Comparison of ENCODE assay signal across 26 mouse cellular contexts in genomic region chr5:132270074-132270473, GRCm38 (mm10).
"Had no signal": no experiment of that assay in that cellular context is flagged by ENCODE, and none has a peak within 500 bp of the region (broad histone marks: within the 10 kb centered on the region; RNA-seq: fewer than 3 reads in every experiment).

No protein-coding gene starts in this region.

- H3K27ac ChIP-seq: gastrocnemius, adult 2 months; heart, adult 2 months; heart, embryonic 10.5 days; hindbrain, embryonic 10.5 days; hindbrain, embryonic 12.5 days; hindbrain, embryonic 15.5 days; hindbrain, postnatal 0 days; kidney, embryonic 15.5 days; kidney, postnatal 0 days; layer of hippocampus, adult 2 months; left cerebral cortex, adult 2 months; limb, embryonic 10.5 days; limb, embryonic 12.5 days; liver, embryonic 13.5 days had no signal

- H3K9me3 ChIP-seq: heart, embryonic 10.5 days; heart, embryonic 12.5 days; hindbrain, embryonic 10.5 days; hindbrain, embryonic 12.5 days; hindbrain, embryonic 15.5 days; kidney, embryonic 15.5 days; limb, embryonic 10.5 days; limb, embryonic 12.5 days; liver, embryonic 13.5 days had no signal

- H3K4me2 ChIP-seq: heart, embryonic 12.5 days; hindbrain, embryonic 12.5 days; hindbrain, embryonic 15.5 days; kidney, embryonic 15.5 days; limb, embryonic 12.5 days; liver, embryonic 13.5 days had no signal

- DNase-seq: gastrocnemius, adult 2 months; gastrocnemius, postnatal 10 days; gastrocnemius, postnatal 25 days; heart, adult 2 months; heart, postnatal 10 days; heart, postnatal 4 days; kidney, adult 11 months; kidney, adult 2 months; kidney, adult 9 months; kidney, postnatal 14 days; kidney, postnatal 36 days; liver; liver, embryonic 13.5 days had no signal

- H3K9ac ChIP-seq: heart, embryonic 12.5 days; hindbrain, embryonic 12.5 days; hindbrain, embryonic 15.5 days; kidney, embryonic 15.5 days; limb, embryonic 12.5 days; liver, embryonic 13.5 days had no signal

- H3K27me3 ChIP-seq: heart, embryonic 12.5 days; hindbrain, embryonic 12.5 days; hindbrain, embryonic 15.5 days; kidney, embryonic 15.5 days; limb, embryonic 12.5 days; liver, embryonic 13.5 days had no signal

- ATAC-seq: hindbrain, postnatal 0 days; intestine, embryonic 16.5 days had no signal

- H3K4me3 ChIP-seq: gastrocnemius, adult 2 months; heart, adult 2 months; heart, embryonic 10.5 days; heart, embryonic 12.5 days; hindbrain, embryonic 10.5 days; hindbrain, embryonic 12.5 days; hindbrain, embryonic 15.5 days; kidney, embryonic 15.5 days; layer of hippocampus, adult 2 months; left cerebral cortex, adult 2 months; limb, embryonic 10.5 days; limb, embryonic 12.5 days; liver, embryonic 13.5 days had no signal

- H3K36me3 ChIP-seq: heart, embryonic 10.5 days; heart, embryonic 12.5 days; hindbrain, embryonic 10.5 days; hindbrain, embryonic 12.5 days; hindbrain, embryonic 15.5 days; kidney, embryonic 15.5 days; limb, embryonic 10.5 days; limb, embryonic 12.5 days; liver, embryonic 13.5 days had no signal
